Mouse (Mus musculus): ENCODE results near the gene Ubtd1. TPM values are rescaled to one million over a fixed set of nuclear protein-coding genes. Genes with fewer than 3 reads are reported as not detected.
A peak's percentile ranks its signal among the peaks of the same experiment; 100 is the strongest.

The Ubtd1 gene
- polyA plus RNA-seq, 1 experiment = 21.6 TPM

- DNase-seq (ENCODE audit: extremely low spot score in 1 of 2, low spot score in 1 of 2) = peak; percentile 52 to 74
These were observed 36.1 kb downstream of the Ubtd1 start for GRCm38 (mm10) chr19:42017399-42018247.

GRCm38 (mm10) chr19:42019011-42019522 lies 37.5 kb downstream of the Ubtd1 start:
- DNase-seq (ENCODE audit: extremely low spot score in 1 of 2, low spot score in 1 of 2) = no peak

GRCm38 (mm10) chr19:42021681-42022541 lies 40.3 kb downstream of the Ubtd1 start:
- DNase-seq (ENCODE audit: extremely low spot score in 1 of 2, low spot score in 1 of 2) = no peak

- DNase-seq (ENCODE audit: extremely low spot score in 1 of 2, low spot score in 1 of 2) = no peak
These were observed 40.9 kb downstream of the Ubtd1 start for GRCm38 (mm10) chr19:42022542-42022848.

GRCm38 (mm10) chr19:42026158-42026557 lies 44.6 kb downstream of the Ubtd1 start:
- DNase-seq (ENCODE audit: extremely low spot score in 1 of 2, low spot score in 1 of 2) = peak; percentile 53 to 93

GRCm38 (mm10) chr19:42031112-42031511 lies 49.5 kb downstream of the Ubtd1 start:
- no peak for DNase-seq (ENCODE audit: extremely low spot score in 1 of 2, low spot score in 1 of 2)

GRCm38 (mm10) chr19:42033611-42034010 lies 52.0 kb downstream of the Ubtd1 start:
- DNase-seq (ENCODE audit: extremely low spot score in 1 of 2, low spot score in 1 of 2) = no peak

GRCm38 (mm10) chr19:42034146-42034775 lies 52.7 kb downstream of the Ubtd1 start:
- peak in 1 of 2 experiments; percentile 9 for DNase-seq (ENCODE audit: extremely low spot score in 1 of 2, low spot score in 1 of 2)

- DNase-seq (ENCODE audit: extremely low spot score in 1 of 2, low spot score in 1 of 2) = peak in 1 of 2 experiments; percentile 46
These were observed 53.4 kb downstream of the Ubtd1 start for GRCm38 (mm10) chr19:42034881-42035455.

GRCm38 (mm10) chr19:42035456-42036248 lies 54.1 kb downstream of the Ubtd1 start, which contains the start of gene Ankrd2:
Gene Ankrd2 (plus strand): TSS chr19:42036000.
- peak; percentile 53 to 84 for DNase-seq (ENCODE audit: extremely low spot score in 1 of 2, low spot score in 1 of 2)

GRCm38 (mm10) chr19:42036357-42036756 lies 54.8 kb downstream of the Ubtd1 start:
- DNase-seq (ENCODE audit: extremely low spot score in 1 of 2, low spot score in 1 of 2) = no peak

GRCm38 (mm10) chr19:42037167-42037702 lies 55.7 kb downstream of the Ubtd1 start:
- DNase-seq (ENCODE audit: extremely low spot score in 1 of 2, low spot score in 1 of 2) = no peak

- no peak for DNase-seq (ENCODE audit: extremely low spot score in 1 of 2, low spot score in 1 of 2)
These were observed 56.7 kb downstream of the Ubtd1 start for GRCm38 (mm10) chr19:42038310-42038709.

GRCm38 (mm10) chr19:42043988-42044387 lies 62.4 kb downstream of the Ubtd1 start:
- no peak for DNase-seq (ENCODE audit: extremely low spot score in 1 of 2, low spot score in 1 of 2)

GRCm38 (mm10) chr19:42045269-42046102 lies 63.9 kb downstream of the Ubtd1 start, which contains the start of gene Hoga1:
Gene Hoga1 (plus strand): TSS chr19:42045610.
- peak in 1 of 2 experiments; percentile 52 for DNase-seq (ENCODE audit: extremely low spot score in 1 of 2, low spot score in 1 of 2)

GRCm38 (mm10) chr19:42050251-42050650 lies 68.7 kb downstream of the Ubtd1 start:
- DNase-seq (ENCODE audit: extremely low spot score in 1 of 2, low spot score in 1 of 2) = no peak

GRCm38 (mm10) chr19:42051351-42051750 lies 69.8 kb downstream of the Ubtd1 start:
- no peak for DNase-seq (ENCODE audit: extremely low spot score in 1 of 2, low spot score in 1 of 2)

GRCm38 (mm10) chr19:42051948-42052347 lies 70.4 kb downstream of the Ubtd1 start, which contains the start of gene 4933411K16Rik:
Gene 4933411K16Rik (plus strand): TSS chr19:42052248.
- no peak for DNase-seq (ENCODE audit: extremely low spot score in 1 of 2, low spot score in 1 of 2)
